Mouse (Mus musculus) heart, postnatal 0 days (tissue): ENCODE measurements at regions not wholly inside any gene's neighbourhood (a gene's known extent, or its start where the extent isn't known, plus 50 kb on each side); places are given as distances from the start of the nearest gene placed in this dataset.

Experiments
- CTCF ChIP-seq: IDR thresholded peaks from 2 replicates; pipeline ENCODE4 v1.5.1; 2016; ENCODE audit warnings: antibody characterized with exemption, control low read depth, low read depth
- EP300 ChIP-seq: IDR thresholded peaks from 2 replicates; pipeline ENCODE4 v1.6.1; 2016; ENCODE audit warnings: antibody characterized with exemption, low read depth

GRCm38 (mm10) chr3:60395299-60395698, 77.3 kb upstream of the Mbnl1 start:
- TF ChIP-seq CTCF (no peak), EP300 (no peak)
